Mouse (Mus musculus): ENCODE measurements around the gene Rbm38. TPM values are rescaled to one million over a fixed set of nuclear protein-coding genes. Genes with fewer than 3 reads are reported as not detected.

The Rbm38 gene
- polyA plus RNA-seq (2014; fragmentation: Illumina TruSeq; extraction: RNeasy Lipid Tissue Mini Kit (QIAGEN cat#74804); ENCODE audit: low read depth, low replicate concordance): 13.8 TPM

GRCm38 (mm10) chr2:173020430-173020829, at the start of gene Rbm38:
Gene Rbm38, plus strand, starts transcription at chr2:173020498.

GRCm38 (mm10) chr2:172977409-172978130, 42.7 kb upstream of the Rbm38 start, which contains the start of gene Spo11:
Gene Spo11, plus strand, starts transcription at chr2:172977700.

GRCm38 (mm10) chr2:172999630-173000284, 20.5 kb upstream of the Rbm38 start, which contains the start of gene Rae1:
Gene Rae1, plus strand, starts transcription at chr2:173000117.

Other genes starting within 250 kb of the Rbm38 start
- 16.0 TPM for gene Bmp7, start 80.2 kb upstream of the Rbm38 start, polyA plus RNA-seq (2014; fragmentation: Illumina TruSeq; extraction: RNeasy Lipid Tissue Mini Kit (QIAGEN cat#74804); ENCODE audit: low read depth, low replicate concordance)
- gene Spo11, start 42.8 kb upstream of the Rbm38 start, polyA plus RNA-seq (2014; fragmentation: Illumina TruSeq; extraction: RNeasy Lipid Tissue Mini Kit (QIAGEN cat#74804); ENCODE audit: low read depth, low replicate concordance): 4.9 TPM
- 40.5 TPM for gene Rae1, start 20.4 kb upstream of the Rbm38 start, polyA plus RNA-seq (2014; fragmentation: Illumina TruSeq; extraction: RNeasy Lipid Tissue Mini Kit (QIAGEN cat#74804); ENCODE audit: low read depth, low replicate concordance)
- gene Ctcfl, start 99.0 kb downstream of the Rbm38 start, polyA plus RNA-seq (2014; fragmentation: Illumina TruSeq; extraction: RNeasy Lipid Tissue Mini Kit (QIAGEN cat#74804); ENCODE audit: low read depth, low replicate concordance): 0.15 TPM
- 568 TPM for gene Pck1, start 132.6 kb downstream of the Rbm38 start, polyA plus RNA-seq (2014; fragmentation: Illumina TruSeq; extraction: RNeasy Lipid Tissue Mini Kit (QIAGEN cat#74804); ENCODE audit: low read depth, low replicate concordance)
- 6.5 TPM for gene Zbp1, start 198.4 kb downstream of the Rbm38 start, polyA plus RNA-seq (2014; fragmentation: Illumina TruSeq; extraction: RNeasy Lipid Tissue Mini Kit (QIAGEN cat#74804); ENCODE audit: low read depth, low replicate concordance)